Mouse (Mus musculus): ENCODE measurements around the gene Ankfn1. TPM values are rescaled to one million over a fixed set of nuclear protein-coding genes. Genes with fewer than 3 reads are reported as not detected.

The Ankfn1 gene
- polyA plus RNA-seq, 1 experiment, result not detected

GRCm38 (mm10) chr11:89774913-89775312, 2.5 kb downstream of the Ankfn1 start:
- H3K4me1 ChIP-seq (ENCODE audit: control insufficient read depth), result no peaks in the 10 kb centered on the region
- H3K9me3 ChIP-seq (ENCODE audit: control insufficient read depth, low read length), result no peaks in the 10 kb centered on the region; the same call in 1 of the 2 replicates
- TF ChIP-seq TAL1 (IDR thresholded peaks at IDR 0.05; ENCODE audit: low read length) (no peak), GATA1 (IDR thresholded peaks at IDR 0.05; ENCODE audit: low read length) (no peak)
- no peaks in the 10 kb centered on the region for H3K27me3 ChIP-seq (ENCODE audit: control insufficient read depth)
- no peak overlapping the region for H3K4me3 ChIP-seq (replicated peaks)
- no peaks in the 10 kb centered on the region for H3K36me3 ChIP-seq (ENCODE audit: control insufficient read depth)

GRCm38 (mm10) chr11:89772941-89773340, 4.5 kb downstream of the Ankfn1 start:
- TF ChIP-seq GATA1 (IDR thresholded peaks at IDR 0.05; ENCODE audit: low read length), result no peak
- no peak for TF ChIP-seq TAL1 (IDR thresholded peaks at IDR 0.05; ENCODE audit: low read length)

GRCm38 (mm10) chr11:89765770-89766148, 11.7 kb downstream of the Ankfn1 start:
- Histone ChIP-seq H3K27me3 (ENCODE audit: control insufficient read depth) (no peaks in the 10 kb centered on the region), H3K4me1 (ENCODE audit: control insufficient read depth) (no peaks in the 10 kb centered on the region), H3K36me3 (ENCODE audit: control insufficient read depth) (no peaks in the 10 kb centered on the region), H3K9me3 (ENCODE audit: control insufficient read depth, low read length) (peaks cover 3% of the 10 kb centered on the region), H3K4me3 (replicated peaks) (no peak overlapping the region)
- TF ChIP-seq GATA1 (IDR thresholded peaks at IDR 0.05; ENCODE audit: low read length), result no peak
- no peak for TF ChIP-seq TAL1 (IDR thresholded peaks at IDR 0.05; ENCODE audit: low read length)

More at GRCm38 (mm10) chr11:89772941-89773340, 4.5 kb downstream of the Ankfn1 start:
- Histone ChIP-seq H3K9me3 (ENCODE audit: control insufficient read depth, low read length) (no peaks in the 10 kb centered on the region; the same call in 1 of the 2 replicates), H3K4me1 (ENCODE audit: control insufficient read depth) (no peaks in the 10 kb centered on the region), H3K36me3 (ENCODE audit: control insufficient read depth) (no peaks in the 10 kb centered on the region), H3K4me3 (replicated peaks) (no peak overlapping the region), H3K27me3 (ENCODE audit: control insufficient read depth) (no peaks in the 10 kb centered on the region)

- H3K4me3 ChIP-seq (replicated peaks), result no peak overlapping the region
- H3K27me3 ChIP-seq (ENCODE audit: control insufficient read depth), result no peaks in the 10 kb centered on the region
- H3K36me3 ChIP-seq (ENCODE audit: control insufficient read depth), result no peaks in the 10 kb centered on the region
- TF ChIP-seq GATA1 (IDR thresholded peaks at IDR 0.05; ENCODE audit: low read length) (no peak), TAL1 (IDR thresholded peaks at IDR 0.05; ENCODE audit: low read length) (no peak)
- H3K9me3 ChIP-seq (ENCODE audit: control insufficient read depth, low read length), result peaks cover 3% of the 10 kb centered on the region
- H3K4me1 ChIP-seq (ENCODE audit: control insufficient read depth), result no peaks in the 10 kb centered on the region
Measured at GRCm38 (mm10) chr11:89765014-89765769, 12.3 kb downstream of the Ankfn1 start.

- Histone ChIP-seq H3K27me3 (ENCODE audit: control insufficient read depth) (no peaks in the 10 kb centered on the region), H3K36me3 (ENCODE audit: control insufficient read depth) (no peaks in the 10 kb centered on the region), H3K9me3 (ENCODE audit: control insufficient read depth, low read length) (peaks cover 6% of the 10 kb centered on the region), H3K4me1 (ENCODE audit: control insufficient read depth) (no peaks in the 10 kb centered on the region), H3K4me3 (replicated peaks) (no peak overlapping the region)
- no peak for TF ChIP-seq GATA1 (IDR thresholded peaks at IDR 0.05; ENCODE audit: low read length)
- TF ChIP-seq TAL1 (IDR thresholded peaks at IDR 0.05; ENCODE audit: low read length), result no peak
Measured at GRCm38 (mm10) chr11:89733973-89734693, 43.3 kb downstream of the Ankfn1 start.

GRCm38 (mm10) chr11:89733526-89733925, 43.9 kb downstream of the Ankfn1 start:
- no peak for TF ChIP-seq TAL1 (IDR thresholded peaks at IDR 0.05; ENCODE audit: low read length)
- TF ChIP-seq GATA1 (IDR thresholded peaks at IDR 0.05; ENCODE audit: low read length), result no peak
- H3K36me3 ChIP-seq (ENCODE audit: control insufficient read depth), result no peaks in the 10 kb centered on the region
- H3K9me3 ChIP-seq (ENCODE audit: control insufficient read depth, low read length), result peaks cover 6% of the 10 kb centered on the region
- H3K27me3 ChIP-seq (ENCODE audit: control insufficient read depth), result no peaks in the 10 kb centered on the region
- H3K4me1 ChIP-seq (ENCODE audit: control insufficient read depth), result no peaks in the 10 kb centered on the region
- no peak overlapping the region for H3K4me3 ChIP-seq (replicated peaks)

- Histone ChIP-seq H3K27me3 (ENCODE audit: control insufficient read depth) (no peaks in the 10 kb centered on the region), H3K9me3 (ENCODE audit: control insufficient read depth, low read length) (peaks cover 7% of the 10 kb centered on the region), H3K4me3 (replicated peaks) (no peak overlapping the region), H3K36me3 (ENCODE audit: control insufficient read depth) (no peaks in the 10 kb centered on the region), H3K4me1 (ENCODE audit: control insufficient read depth) (no peaks in the 10 kb centered on the region)
- no peak for TF ChIP-seq GATA1 (IDR thresholded peaks at IDR 0.05; ENCODE audit: low read length)
- no peak for TF ChIP-seq TAL1 (IDR thresholded peaks at IDR 0.05; ENCODE audit: low read length)
Measured at GRCm38 (mm10) chr11:89720847-89721246, 56.6 kb downstream of the Ankfn1 start.

GRCm38 (mm10) chr11:89718491-89718982, 58.9 kb downstream of the Ankfn1 start:
- no peaks in the 10 kb centered on the region for H3K4me1 ChIP-seq (ENCODE audit: control insufficient read depth)
- no peak overlapping the region for H3K4me3 ChIP-seq (replicated peaks)
- H3K9me3 ChIP-seq (ENCODE audit: control insufficient read depth, low read length), result peaks cover 5% of the 10 kb centered on the region
- H3K36me3 ChIP-seq (ENCODE audit: control insufficient read depth), result no peaks in the 10 kb centered on the region
- H3K27me3 ChIP-seq (ENCODE audit: control insufficient read depth), result no peaks in the 10 kb centered on the region
- TF ChIP-seq TAL1 (IDR thresholded peaks at IDR 0.05; ENCODE audit: low read length), result no peak
- TF ChIP-seq GATA1 (IDR thresholded peaks at IDR 0.05; ENCODE audit: low read length), result no peak

GRCm38 (mm10) chr11:89716351-89716750, 61.1 kb downstream of the Ankfn1 start:
- H3K36me3 ChIP-seq (ENCODE audit: control insufficient read depth), result no peaks in the 10 kb centered on the region
- TF ChIP-seq TAL1 (IDR thresholded peaks at IDR 0.05; ENCODE audit: low read length) (no peak), GATA1 (IDR thresholded peaks at IDR 0.05; ENCODE audit: low read length) (no peak)

More at GRCm38 (mm10) chr11:89716351-89716750, 61.1 kb downstream of the Ankfn1 start:
- Histone ChIP-seq H3K4me3 (replicated peaks) (no peak overlapping the region), H3K4me1 (ENCODE audit: control insufficient read depth) (no peaks in the 10 kb centered on the region), H3K27me3 (ENCODE audit: control insufficient read depth) (no peaks in the 10 kb centered on the region), H3K9me3 (ENCODE audit: control insufficient read depth, low read length) (peaks cover 5% of the 10 kb centered on the region)

Measured in erythroblast, embryonic 14.5 days (primary cell).